Mouse (Mus musculus): ENCODE results near the gene Hoxa3. TPM values are rescaled to one million over a fixed set of nuclear protein-coding genes. Genes with fewer than 3 reads are reported as not detected.

The Hoxa3 gene
- polyA plus RNA-seq, 1 experiment: 3.7 TPM

DNA sequence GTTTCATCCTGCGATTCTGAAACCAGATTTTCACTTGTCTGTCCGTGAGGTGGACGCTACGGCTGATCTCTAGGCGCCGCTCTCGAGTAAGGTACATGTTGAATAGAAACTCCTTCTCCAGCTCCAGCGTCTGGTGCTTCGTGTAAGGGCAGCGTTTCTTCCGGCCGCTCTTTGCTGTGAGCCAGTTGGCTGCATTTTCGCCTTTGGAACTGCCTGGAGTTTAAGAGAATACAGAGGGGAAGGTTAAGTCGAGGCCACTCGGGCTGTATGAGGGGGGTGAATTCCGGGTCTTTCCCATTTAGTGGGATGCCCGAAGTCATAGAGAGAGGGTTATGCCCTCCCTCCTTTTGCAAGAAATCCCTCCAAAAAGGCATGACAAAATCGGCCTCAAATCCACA, 19.4 kb upstream of the Hoxa3 start:
- peak; percentile 41 for DNase-seq (ENCODE audit: low spot score)

DNA sequence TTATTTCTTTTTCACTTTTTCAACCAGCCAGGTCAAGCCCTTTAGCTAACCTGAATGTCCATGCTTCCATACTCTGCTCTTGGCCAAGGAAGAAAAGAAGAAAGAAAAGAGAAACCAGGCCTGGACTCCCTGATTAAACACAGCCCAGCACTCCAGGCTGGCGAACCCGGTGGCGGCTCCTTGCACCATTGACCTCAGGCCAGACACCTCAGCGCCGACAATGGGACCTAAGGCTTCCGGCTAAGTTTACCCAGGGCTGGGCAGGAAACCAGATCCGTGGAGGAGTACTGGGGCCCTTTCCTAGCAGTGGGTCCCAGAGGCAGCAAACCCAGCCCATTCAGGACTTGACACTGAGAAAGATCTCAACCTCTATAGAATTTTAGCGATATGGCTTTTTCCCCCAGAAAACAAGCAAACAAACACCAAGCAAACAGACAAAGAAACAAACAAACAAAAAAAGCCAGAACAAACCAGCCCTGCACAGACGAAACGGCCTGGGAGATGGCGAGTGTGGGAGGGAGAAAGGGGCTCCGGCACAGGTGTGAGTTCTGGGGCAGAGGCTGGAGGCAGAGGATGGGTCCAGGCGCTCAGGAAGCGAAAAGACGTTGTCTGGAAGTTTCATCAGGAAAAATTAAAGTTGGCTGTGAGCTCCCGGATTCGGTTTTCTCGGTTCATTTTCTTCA, 18.9 kb upstream of the Hoxa3 start:
- DNase-seq (ENCODE audit: low spot score): peak; percentile 46

DNA sequence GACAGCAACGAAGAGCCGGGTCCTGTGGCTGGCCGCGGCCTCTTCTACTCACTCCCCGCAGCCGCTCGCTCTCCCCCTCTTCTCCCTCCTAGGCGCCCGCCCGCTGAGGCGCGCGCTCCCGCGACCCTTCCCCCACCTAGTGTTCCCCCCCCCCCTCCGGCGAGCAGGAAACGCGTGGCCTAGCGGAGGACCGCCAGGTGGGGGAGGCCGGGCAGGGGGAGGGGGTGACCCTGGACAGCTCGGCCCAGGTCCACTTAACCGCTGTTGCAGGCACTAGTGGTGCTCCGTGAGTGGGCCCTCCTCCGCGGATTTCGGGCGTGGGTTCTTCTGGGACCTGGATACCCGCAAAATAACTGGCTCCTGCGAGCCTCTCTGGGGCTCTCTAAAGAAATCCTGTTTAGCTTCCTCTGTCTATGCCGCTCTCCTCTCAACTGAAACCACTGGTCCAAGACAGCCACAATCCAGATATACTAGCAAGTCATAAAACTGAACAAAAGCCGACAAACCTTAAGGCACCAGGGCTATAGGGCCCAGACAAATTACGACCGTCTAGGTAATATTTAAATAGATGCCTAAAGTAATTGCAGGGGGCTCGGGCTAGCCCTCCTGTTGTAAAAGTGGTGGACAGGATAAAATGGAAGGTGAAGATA, 17.5 kb upstream of the Hoxa3 start, which contains the start of gene Hoxa9:
TSS of gene Hoxa9 (minus strand) at position 574 of the 650 bp plus-strand sequence.
- peak; percentile 59 for DNase-seq (ENCODE audit: low spot score)

DNA sequence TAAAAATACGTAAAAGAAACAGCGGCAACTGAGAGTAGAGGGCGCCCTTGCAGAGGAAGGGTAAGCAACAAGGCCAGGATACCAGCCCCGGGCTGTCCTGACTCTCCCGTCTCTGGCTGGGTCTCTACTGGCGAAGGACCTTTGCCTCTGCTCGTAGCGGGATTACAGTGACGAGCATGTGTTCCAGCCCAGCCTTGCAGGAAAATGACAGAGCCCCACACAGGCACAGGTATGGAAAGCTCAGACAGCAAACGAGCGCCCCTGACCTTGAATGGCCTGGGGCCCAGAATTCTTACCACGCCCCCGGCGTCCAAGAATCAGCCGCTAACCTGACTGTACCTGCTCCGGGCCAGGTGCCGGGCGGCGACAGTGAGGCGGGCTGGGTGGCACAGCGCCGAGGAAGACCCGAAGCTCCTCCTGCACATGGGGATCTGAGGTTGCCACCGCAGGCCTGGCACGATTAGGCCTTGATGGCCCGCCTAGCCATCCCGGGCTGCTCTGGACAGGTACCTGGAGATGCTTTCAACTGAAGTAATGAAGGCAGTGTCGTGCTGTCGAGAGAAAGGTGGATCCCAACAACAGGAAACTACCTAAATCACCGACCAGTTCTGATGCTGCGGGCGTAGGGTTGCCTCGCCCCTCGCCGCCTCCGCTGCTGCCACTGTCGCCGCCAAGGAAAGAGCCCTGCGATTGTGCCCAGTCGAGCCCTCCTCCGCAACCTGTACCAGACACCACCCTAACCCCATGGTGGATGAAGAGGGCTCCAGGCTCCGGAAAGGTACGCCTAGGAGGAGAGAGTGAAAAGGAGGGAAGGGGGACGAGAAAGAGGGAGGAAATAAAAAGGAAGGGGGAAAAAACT, 16.7 kb upstream of the Hoxa3 start:
- DNase-seq (ENCODE audit: low spot score): peak; percentile 74

DNA sequence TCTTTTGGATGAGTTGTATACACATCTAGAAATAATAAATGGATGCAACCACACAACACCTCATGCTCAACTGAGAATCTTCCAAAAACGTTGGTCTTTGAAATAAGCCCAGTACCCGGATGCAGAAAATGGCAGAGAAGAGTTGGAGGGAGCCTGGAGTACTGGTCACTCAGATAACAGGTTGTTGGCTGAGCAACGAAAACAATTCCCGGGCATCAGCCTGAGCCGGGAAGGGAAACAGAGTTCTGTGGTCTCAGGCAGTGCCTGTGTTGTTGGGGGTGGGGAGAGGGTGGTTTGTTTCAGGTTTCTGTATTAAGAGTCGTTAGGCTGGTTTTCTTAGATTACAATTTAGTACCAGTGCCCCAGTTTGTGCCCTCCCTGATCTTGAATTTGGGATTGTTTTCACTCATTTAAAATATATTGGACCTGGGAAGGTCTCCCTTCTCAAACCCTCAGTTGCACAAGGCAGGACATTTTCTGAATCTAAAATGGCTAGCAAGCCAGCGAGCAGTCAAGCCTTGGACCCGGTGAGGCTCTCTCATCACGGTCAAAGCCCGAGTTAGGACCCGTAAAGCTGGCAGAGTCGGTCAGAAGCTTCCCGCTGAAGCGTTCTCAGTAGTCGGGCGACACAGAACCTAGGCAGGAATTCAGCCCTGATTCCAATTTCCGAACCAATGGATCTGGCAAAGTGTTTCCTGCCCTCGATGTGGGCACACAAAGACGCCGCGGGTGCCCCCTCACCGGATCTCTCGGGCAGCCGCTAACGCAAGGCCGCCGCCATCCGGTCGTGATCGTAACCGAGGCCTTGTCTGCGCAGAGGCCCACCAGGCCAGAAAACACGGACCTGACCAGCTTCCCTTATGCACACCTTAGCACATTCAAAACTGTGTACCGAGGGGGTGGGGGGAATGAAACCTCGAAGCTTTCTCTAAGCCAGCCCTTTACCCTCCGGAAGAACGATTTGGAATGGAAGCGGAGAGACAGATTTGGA, 15.6 kb upstream of the Hoxa3 start:
- DNase-seq (ENCODE audit: low spot score): peak; percentile 66

DNA sequence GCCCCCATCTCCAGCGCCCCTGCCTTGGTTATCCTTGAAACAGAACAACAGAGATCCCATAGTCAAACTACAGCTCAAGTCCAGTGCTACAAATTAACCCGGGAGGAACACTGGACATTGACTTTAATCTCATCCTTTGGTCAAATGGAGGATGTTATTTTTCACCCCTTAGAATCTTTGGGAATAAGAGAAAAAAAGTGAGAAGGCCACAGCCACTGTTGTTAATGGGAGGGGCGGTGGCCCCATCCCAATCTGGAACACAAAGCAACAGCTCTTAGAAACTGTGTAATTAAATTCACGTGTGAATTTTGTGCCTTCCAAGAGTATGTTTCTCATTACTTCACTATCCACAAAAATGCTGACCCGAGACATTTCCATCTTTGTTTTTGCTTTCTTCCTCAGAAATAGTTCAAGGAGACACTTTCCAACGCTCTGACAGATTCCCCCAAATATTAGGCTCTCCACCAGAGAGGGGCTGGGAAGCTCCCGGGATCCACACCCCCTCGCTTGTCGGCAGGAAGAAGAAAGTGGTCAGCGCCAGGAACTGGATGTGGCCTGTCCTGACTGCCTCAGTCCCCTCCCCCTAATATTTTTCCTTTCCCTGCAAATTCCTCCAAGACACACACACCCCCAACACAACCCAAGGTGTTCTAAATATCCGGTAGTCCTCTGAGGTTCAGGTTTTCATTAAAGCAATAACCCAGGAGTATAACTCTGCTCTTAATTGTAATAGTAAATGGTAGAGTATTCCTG, 14.5 kb upstream of the Hoxa3 start:
- DNase-seq (ENCODE audit: low spot score): peak; percentile 31

DNA sequence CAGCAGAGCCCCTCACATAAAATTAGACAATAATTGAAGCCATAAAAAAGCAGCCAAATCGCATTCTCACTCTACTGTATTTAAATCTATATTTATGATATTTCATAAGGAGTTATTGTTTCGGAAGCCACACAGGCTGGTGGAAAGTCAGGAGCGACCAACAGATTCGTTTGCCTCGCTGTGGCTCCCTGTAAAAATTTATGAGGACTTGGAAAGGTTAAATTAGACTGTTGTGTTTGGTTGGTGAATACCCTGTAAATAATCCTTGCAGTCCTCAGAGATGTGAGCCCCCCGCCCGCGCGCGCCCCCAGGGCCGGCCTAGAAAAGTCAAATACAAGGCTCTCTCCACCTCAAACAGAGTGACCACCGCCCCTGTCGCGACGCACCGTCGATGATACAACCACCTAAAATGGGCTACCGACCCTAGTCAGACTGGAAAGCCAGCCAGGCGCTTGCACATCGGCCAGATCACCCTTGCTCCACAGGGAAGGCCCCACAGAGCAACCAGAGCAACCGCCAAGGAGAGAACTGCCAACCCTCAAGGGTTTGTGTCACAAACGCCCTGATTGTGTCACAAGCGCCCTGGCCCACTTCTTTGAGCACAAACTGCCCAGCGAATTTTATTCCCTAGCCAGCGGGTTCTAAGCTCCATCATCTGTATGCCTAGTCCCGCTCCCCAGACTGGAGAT, 13.6 kb upstream of the Hoxa3 start:
- peak; percentile 62 for DNase-seq (ENCODE audit: low spot score)

DNA sequence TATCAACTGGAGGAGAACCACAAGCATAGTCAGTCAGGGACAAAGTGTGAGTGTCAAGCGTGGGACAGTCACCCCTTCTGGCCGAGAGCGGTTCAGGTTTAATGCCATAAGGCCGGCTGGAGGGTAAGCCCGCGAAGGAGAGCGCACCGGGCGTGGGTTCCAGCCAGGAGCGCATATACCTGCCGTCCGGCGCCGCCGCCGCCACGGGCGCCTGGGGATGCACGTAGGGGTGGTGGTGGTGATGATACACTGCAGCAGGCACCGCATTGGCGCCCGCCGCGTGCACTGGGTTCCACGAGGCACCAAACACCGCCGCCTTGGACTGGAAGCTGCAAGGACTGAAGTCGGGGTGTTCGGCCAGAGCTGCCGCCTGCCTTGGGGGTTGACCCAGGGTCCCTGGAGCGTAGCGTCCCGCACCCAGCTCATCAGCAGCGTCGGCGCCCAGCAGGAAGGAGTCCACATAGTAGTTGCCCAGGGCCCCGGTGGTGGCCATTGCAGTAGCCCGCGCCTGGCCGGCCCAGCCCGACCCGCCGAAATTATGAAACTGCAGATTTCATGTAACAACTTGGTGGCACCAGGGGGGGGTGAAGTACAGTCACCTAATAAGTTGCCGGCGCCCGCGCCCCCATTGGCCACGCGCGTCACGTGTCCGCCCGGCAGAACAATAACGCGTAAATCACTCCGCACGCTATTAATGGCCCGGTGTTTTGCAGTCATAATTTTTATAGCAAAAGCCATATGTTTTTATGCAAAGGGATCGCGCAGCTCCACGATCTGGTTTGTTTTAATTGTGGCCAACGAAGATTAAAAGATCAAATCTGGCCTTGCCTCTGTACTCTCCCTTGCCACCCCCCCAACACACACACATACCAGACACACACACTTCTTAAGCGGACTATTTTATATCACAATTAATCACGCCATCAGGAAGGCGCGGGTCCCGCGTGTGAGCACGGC, 12.8 kb upstream of the Hoxa3 start:
- peak; percentile 90 for DNase-seq (ENCODE audit: low spot score)

DNA sequence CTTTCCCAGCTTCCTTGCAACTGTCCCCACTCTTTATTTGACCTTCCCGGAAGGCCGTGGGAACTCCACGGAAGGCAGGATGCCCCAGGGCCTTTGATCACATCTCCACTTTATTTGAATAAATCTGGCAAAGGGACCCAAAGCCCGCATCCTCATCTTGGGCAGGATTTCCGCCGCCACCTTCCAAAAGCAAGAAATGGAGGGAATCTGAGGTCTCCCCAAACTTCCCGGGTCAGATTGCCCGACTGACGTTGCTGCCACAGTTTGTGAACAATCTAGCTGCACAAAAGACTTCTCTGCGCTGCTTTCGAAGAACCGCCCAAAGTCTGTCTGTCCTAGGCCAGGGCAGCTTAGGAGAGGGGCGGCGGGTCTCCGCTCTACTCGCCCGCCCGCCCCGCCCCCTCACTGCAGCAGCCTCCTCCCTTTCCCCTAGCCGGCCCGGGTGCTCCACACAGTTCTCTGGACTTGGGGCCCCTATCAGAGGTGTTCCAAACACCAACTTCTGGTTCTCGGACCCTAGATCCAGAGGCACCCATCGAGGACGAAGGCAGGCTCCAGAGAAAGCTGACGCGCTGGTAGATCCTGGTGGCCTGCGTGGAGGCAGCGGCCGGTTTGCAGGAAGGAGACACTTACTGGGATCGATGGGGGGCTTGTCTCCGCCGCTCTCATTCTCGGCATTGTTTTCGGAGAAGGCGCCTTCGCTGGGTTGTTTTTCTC, 11.9 kb upstream of the Hoxa3 start:
- peak; percentile 30 for DNase-seq (ENCODE audit: low spot score)

DNA sequence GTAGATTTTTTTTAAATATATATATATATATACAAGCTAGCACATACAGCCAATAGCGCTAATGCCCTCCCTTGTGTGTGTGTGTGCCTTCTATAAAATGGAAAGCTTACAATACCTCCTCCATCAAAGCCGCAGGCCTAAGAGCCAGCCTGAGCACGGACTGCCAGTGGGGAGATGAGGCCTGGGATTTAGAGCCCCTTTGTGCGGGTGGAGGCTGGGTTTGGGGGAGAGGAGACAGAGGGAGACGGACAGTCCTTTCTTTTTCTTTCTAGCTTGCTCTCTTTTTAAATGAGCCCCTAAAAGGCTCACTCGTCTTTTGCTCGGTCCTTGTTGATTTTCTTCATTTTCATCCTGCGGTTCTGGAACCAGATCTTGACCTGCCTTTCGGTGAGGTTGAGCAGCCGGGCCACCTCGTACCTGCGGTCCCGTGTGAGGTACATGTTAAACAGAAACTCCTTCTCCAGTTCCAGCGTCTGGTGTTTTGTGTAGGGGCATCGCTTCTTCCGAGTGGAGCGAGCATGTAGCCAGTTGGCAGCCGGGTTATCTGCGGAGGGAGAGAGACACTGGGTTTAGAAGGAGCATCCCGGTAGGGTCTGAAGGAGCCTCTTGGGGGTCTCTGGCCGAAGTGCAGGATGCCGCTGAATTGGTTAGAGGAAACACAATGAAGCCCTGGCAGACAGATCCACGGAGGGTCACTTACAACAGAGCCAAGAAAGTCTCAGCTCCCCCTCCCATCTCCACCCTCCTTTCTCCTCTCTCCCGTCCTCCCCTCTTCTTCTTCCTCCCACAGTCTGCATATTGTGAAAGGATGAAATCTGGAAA, 11.0 kb upstream of the Hoxa3 start:
- DNase-seq (ENCODE audit: low spot score): peak; percentile 44

DNA sequence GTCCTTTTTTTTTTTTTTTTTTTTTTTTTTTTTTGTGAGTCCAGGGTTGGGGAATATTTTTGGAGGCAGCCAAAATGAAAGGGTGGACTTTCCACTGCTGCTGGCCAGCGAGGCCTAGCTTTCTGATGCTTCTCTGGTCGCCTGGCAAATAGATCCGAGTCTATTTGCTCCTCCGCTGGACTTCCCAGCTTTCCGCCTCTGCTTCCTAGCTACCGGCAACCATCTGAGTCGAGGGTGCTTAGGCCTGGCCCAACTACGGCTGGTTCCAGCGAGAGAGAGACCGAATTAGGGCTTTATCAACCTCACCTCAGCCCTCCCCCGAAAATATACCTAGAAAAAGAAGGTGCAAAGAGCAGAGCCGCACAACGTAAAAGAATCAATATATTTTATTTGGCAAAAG, 9.6 kb upstream of the Hoxa3 start:
- no peak for DNase-seq (ENCODE audit: low spot score)

DNA sequence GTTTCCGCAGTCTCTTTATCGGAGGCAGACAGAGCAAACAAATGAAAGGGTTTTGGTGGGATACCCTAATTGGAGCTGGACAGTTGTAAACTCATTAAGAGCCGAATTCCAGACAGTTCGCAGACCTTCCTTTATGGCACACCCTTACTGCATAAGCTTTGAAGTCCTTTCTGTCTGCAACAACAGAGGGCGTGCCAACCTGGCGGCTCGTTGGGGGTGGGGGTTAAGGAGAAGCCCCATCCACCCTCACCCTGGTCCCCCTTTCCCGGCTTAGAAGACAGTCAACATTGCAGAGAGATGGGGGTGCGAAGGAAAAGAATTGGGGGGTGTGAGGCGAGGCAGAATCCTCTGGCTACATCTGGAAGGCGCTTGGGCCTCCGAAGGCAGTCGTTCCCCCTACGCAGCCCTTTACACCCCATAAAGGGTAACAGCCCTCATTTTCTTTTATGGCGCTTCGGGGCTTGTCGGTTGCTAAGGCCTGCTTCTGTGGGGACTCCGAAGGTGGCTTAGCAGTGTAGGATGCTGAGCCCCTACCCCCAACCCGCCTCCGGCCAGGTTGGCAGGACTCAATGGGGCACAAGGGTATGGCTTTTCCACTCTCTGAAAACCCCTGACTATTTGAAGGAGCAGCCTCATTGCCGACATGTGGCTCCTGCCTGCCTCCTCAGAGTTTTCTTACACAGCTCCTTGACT, 9.0 kb upstream of the Hoxa3 start:
- DNase-seq (ENCODE audit: low spot score): no peak

DNA sequence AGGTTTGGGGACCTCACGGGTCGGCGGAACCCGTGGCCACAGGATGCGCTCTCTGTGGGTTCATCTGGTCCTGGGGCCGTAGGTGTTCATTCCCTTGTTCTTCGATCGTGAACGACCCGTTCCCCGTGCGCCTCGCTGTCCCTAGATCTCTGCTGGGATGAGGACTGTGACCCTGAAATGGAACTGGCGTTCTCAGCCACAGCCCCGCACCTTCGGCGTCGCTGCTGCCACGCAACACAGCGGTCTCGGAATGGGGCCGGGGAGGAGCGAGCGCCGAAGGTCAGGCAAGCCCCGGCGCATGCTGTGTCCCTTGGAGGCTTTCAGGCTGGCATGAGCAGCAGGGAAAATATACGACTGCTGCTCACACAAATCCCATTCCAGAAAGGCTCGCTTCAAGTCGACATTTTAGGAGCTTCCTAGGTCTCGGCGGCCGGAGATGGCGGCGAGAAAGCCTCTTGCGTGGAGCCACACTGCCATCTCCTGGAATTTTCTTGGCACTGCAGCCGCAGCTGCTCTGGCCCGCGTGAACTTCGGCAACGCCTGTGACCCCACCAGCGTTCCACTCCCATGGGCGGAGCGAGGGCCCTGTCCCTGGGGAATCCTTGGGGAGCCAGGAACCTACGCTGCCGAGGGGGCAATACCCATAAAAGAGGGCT, 8.3 kb upstream of the Hoxa3 start, which contains the start of gene Hoxa7:
TSS of gene Hoxa7 (minus strand) at position 518 of the 656 bp plus-strand sequence.
- DNase-seq (ENCODE audit: low spot score): peak; percentile 90

DNA sequence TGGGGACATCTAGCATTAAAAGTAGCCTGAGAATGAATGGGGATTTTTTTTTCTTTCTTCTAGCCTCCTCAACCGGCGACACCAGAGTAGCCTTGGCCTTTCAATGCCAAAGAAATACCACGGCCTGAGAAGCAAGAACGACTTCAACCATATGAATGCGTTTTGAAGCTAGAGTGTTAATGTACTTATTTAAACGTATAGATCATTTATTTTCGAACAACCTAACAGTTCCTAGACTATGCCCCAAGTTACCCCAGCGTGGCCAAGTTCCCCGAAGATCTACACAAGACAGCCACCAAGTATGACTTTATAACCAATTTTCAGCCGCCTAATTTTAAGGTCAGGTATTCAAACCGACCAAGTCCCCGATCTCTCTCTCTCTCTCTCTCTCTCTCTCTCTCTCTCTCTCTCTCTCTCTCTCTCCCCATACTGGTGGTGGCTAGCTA, 7.8 kb upstream of the Hoxa3 start:
- no peak for DNase-seq (ENCODE audit: low spot score)

DNA sequence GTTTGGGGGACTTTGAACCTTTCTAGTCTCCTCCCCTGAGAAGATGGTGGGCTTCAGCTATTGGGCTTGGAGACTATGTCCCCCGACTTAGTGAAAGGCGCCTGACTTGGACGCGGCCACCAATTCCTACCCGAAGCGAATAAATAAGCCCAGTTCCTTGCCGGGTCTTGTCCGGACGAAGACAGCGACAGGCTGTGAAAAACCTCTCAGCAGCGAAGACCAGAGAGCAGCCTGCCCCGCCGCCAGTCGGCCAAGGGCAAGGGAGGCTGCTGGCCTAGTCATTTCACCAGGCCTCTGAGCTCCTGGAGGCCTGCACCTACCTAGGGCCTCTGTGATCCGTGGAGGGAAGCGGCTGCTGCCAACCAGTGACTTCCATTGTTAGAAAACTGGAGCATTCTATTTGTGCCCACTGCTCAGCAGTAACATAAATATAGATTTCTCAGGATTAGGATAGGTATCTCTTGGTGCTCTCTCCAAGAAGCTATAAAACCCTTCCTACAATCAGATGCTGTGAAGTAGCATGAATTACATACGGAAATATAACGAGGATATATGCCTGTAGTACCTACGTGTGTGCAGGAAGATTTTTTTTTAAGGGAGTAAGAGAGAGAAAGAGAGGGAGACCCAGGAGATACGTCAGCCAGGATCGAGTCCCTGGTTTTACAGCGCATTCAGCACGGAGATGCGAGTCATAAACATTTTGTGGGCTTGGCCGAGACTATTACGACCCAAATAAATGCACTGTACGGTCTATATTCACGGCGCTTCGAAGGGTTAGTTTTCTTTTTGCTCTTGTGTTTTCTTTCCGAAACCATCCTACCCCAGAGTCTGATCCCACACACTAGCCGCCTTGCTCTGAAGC, 7.1 kb upstream of the Hoxa3 start:
- peak; percentile 62 for DNase-seq (ENCODE audit: low spot score)
